In genomic region chr2:96508991-96509390, GRCm38 (mm10) we compare ENCODE assay signal across 9 mouse cellular contexts.
"Had no signal": no experiment of that assay in that cellular context is flagged by ENCODE, and none has a peak within 500 bp of the region (broad histone marks: within the 10 kb centered on the region; RNA-seq: fewer than 3 reads in every experiment).

No protein-coding gene starts in this region.

- DNase-seq: kidney, adult 2 months; kidney, postnatal 25 days; layer of hippocampus, adult 9-11 months; liver; lung, adult 18-20 months; lung, postnatal 14 days; lung, postnatal 4 days; midbrain, embryonic 14.5 days; thymus, postnatal 25 days had no signal
